Mouse (Mus musculus) spleen, adult 2 months (tissue): ENCODE data around the gene Kcnh5.

Experiments
- CTCF ChIP-seq: fragments of 200-500 bp; IDR thresholded peaks from 2 replicates; pipeline ENCODE4 v1.5.1; 2011; ENCODE audit warnings: mild to moderate bottlenecking, inconsistent platforms; ENCODE audit not compliant: insufficient read depth, insufficient read length, insufficient replicate concordance; ENCODE audit errors: extremely low read depth
- POLR2A ChIP-seq: fragments of 200-500 bp; IDR thresholded peaks from 2 replicates; pipeline ENCODE4 v1.6.1; 2011; ENCODE audit warnings: low read depth, low read length, inconsistent platforms

GRCm38 (mm10) chr12:75091921-75092320, 85.2 kb downstream of the Kcnh5 start:
- no peak for TF ChIP-seq CTCF
- TF ChIP-seq POLR2A, result no peak
